Mouse (Mus musculus): Measurements from ENCODE around the gene Pdcd1lg2. TPM values are rescaled to one million over a fixed set of nuclear protein-coding genes. Genes with fewer than 3 reads are reported as not detected.

Pdcd1lg2 gene
- polyA plus RNA-seq, 1 experiment from 2014 or later: not detected

Other genes starting within 250 kb of the Pdcd1lg2 start
- 5.4 and 8.0 TPM in 2 replicates for gene Jak2, start 159.1 kb upstream of the Pdcd1lg2 start, polyA plus RNA-seq (2016; fragmentation: Nextera tagmentation; extraction: Ambion mirVana)
- gene Insl6, start 85.6 kb upstream of the Pdcd1lg2 start, polyA plus RNA-seq (2016; fragmentation: Nextera tagmentation; extraction: Ambion mirVana): 4.1 and 4.9 TPM in 2 replicates
- 0.26 TPM in 1 of 2 replicates, not detected in the other for gene Rln1, start 76.2 kb upstream of the Pdcd1lg2 start, polyA plus RNA-seq (2016; fragmentation: Nextera tagmentation; extraction: Ambion mirVana)
- 24.0 and 30.9 TPM in 2 replicates for gene Plgrkt, start 43.5 kb upstream of the Pdcd1lg2 start, polyA plus RNA-seq (2016; fragmentation: Nextera tagmentation; extraction: Ambion mirVana)
- gene Cd274, start 43.5 kb upstream of the Pdcd1lg2 start, polyA plus RNA-seq (2016; fragmentation: Nextera tagmentation; extraction: Ambion mirVana): 0.05 and 0.10 TPM in 2 replicates
- gene Ric1, start 111.4 kb downstream of the Pdcd1lg2 start, polyA plus RNA-seq (2016; fragmentation: Nextera tagmentation; extraction: Ambion mirVana): 15.5 and 19.5 TPM in 2 replicates
- 18.1 and 18.2 TPM in 2 replicates for gene Ermp1, start 237.5 kb downstream of the Pdcd1lg2 start, polyA plus RNA-seq (2016; fragmentation: Nextera tagmentation; extraction: Ambion mirVana)

All from limb, embryonic 10.5 days (tissue).